Mouse (Mus musculus) lung, adult 2 months (tissue): Measurements from ENCODE around the gene Alg11.

Experiments
- CTCF ChIP-seq: fragments of 200-500 bp; IDR thresholded peaks from 2 replicates; pipeline ENCODE4 v1.5.1; 2011; ENCODE audit warnings: mild to moderate bottlenecking, low read length, control low read depth; ENCODE audit not compliant: insufficient read depth
- POLR2A ChIP-seq: fragments of 200-500 bp; IDR thresholded peaks from 2 replicates; pipeline ENCODE4 v1.6.1; 2011; ENCODE audit warnings: low read depth, mild to moderate bottlenecking, control low read depth, low read length, borderline replicate concordance; ENCODE audit errors: extremely low read depth

GRCm38 (mm10) chr8:22017731-22018130 is 42.8 kb upstream of the Alg11 start:
- TF ChIP-seq POLR2A (no peak), CTCF (no peak)
